Mouse (Mus musculus) v-Abl transformed pro-B cells (cell line): Measurements from ENCODE around the gene Lypd3.
"Not testable (repeated sequence)": the region's sequence is repeated elsewhere in the genome, so short reads cannot be mapped to it uniquely, and the experiment has no call there.

ENCODE experiments used
- in situ Hi-C, 2 experiments: fragments of 400-800 bp; cut with MboI; formaldehyde crosslinking; loops; one replicate each; pipeline ENCODE4 v1.15.1; 2025; ENCODE audit not compliant: unreplicated experiment in 2 of 2

Lypd3 gene

DNA sequence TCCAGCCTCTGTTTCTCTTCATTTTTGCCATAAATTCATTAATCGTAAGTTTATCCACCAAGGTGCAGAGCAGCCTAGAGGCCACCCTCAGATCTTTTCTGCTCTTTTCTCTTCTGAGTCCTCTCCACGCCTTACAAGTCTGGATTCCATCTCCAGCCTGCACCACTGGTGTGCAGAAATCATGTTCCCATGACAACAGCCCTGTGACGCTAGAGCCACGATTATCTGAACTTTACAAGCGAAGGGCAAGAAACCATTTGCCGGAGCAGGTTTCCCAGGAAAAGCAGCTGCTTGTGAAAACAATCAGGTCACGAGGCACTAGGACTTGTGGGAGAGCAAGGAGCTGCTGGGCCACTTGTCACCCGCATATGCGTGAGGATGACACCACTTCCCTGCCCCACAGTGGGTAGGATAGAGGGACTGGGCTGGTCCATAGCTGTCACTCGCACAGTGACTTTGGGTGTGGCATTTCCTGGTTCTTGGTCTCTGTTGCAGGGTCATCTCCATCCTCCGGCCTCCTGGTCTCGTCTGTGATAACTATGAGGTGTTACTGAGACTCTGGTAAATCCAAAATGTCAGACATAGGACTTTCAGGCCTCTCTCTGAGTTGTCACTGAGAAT is 23.5 kb downstream of the Lypd3 start:
- in situ Hi-C loops = loop anchor here (5.0 to 10.0 kb wide), 5 partner anchors 58 to 695 kb away; partner anchors contain the start of gene Irgq (in 1 of the 2)

DNA sequence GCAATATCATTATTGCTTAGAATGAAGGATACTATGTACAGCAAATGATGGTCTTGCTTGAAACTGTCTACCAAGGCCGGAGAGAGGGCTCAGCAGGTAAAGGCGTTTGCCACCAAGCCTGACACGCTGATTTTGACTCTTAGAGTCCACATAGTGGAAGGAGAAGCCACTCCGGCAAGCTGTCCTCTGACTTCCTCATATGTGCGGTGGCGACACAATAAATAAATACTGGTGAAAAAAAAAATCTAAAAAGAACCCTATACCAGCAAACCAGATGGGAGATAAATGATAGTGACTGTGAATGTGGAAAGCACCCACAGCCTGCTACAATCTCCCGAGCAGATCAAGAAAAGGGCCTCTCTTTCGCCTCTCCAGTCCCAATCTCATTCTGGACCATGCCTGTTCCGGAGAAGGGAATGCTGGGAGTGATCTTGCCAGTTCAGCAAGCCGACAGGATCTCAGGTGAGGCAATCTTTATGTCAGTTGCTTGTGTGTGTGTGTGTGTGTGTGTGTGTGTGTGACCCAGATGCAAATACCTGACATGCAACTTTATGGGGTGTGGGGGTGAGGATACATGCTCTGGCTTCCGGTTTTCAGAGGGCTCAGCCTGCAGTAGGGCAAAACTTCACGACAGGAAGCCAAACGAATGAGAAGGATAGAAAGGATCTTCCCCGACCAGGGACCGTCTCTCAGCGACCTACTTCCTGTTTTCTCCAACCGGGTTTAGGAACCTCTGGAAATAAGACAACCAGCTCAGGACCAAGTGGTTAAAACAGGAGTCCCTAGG is 25.0 kb downstream of the Lypd3 start:
- in situ Hi-C loops = no loop called here

DNA sequence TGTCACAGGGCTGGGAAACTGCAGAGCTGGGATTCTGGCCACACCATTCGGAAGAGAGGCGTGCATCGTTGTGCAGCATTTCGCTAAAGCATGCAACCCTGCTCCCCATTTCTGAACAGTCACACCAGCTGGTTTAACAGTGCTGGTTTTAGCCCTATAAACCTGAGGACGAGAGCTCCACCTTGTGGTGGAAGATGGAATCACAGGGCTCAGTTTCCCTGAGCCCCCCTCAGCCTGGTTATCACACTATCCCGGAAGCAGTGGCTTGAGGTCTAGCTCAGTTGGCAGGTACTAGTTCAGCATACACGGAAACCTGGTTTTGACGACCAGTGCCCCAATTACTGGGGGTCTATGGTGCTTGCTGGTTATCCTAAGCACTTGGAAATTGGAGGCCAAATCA is 26.2 kb downstream of the Lypd3 start:
- in situ Hi-C loops = no loop called here

DNA sequence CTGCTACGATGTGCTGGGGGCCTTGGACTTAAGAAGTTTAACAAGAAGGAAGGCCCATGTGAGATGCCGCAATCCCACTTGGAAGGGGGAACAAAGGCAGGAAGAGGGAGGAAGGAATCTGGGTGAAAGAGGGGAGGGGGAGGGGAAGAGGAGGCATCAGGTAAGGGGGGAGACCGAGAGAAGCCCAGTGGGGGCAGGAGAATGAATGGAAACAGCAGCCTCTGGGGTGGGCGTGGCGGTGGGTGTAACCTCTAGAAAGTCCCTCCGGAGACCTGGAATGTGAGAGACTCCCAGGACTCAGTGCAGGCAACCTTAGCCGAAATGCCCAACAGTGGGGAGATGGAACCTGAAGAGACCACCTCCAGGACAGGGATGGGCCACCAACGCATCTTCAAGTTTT is 28.0 kb downstream of the Lypd3 start:
- in situ Hi-C loops = no loop called here

DNA sequence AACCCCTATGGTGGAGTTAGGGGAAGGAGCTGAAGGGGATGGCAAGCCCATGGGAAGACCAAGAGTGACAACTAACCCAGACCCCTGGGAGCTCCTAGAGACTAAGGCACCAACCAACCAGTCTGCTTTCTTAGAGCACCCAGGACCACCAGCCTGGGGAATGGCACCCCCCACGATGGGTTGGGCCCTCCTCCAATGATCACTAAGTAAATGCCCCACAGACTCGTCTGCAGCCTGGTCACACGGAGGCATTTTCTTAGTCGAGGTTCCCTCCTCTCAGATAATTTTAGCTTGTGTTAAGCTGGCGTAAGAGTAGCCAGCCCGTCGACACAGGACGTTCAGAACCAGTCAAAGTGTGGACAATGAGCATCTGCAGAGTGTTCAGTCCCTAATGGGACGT is 28.6 kb downstream of the Lypd3 start:
- in situ Hi-C loops = no loop called here

DNA sequence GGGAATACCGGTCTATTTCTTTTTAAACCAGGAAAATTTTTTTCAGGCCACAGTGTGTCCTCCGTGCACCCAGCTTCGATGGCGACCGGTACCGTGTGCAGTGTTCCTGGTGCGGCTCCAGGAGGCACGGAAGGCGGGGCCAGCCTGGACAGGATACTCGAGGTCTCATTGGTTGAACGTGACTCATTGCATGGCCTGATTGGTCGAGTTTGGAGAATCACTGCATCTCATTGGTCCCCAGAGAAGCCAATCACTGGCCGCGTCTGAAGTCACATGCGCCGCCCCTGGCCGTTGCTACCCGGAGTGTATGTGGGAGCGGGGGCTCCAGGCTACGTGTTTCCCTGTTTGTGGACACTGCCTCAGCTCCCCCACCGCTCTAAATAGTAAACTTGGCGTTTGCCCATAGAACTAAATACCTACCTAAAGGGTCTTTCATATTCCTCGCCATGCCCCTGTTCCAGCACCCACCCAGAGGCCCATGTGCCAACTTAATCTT is 35.6 kb downstream of the Lypd3 start:
- in situ Hi-C loops = no loop called here

DNA sequence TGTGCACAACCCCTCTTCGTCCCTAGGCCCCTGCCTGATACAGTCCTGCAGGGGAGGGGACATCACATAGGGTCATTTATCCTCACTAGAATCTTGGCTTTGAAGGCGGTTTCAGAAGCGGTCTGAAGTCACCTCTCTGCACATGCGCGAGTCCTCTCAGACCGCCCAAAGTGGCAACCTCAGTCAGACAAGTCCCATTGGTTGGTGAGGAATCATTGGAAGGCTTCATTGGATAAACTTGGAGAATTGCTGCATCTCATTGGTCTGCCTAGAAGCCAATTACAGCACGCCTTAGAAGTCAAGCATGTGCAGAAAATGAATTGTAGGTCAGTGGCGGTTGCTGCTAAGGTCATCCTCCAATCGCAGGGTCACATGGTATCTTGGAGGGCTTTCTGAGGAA is 40.2 kb downstream of the Lypd3 start, which contains the start of gene Tex101:
Gene Tex101 (minus strand): TSS at position 101 of the 400 bp plus-strand sequence.
- in situ Hi-C loops = no loop called here

DNA sequence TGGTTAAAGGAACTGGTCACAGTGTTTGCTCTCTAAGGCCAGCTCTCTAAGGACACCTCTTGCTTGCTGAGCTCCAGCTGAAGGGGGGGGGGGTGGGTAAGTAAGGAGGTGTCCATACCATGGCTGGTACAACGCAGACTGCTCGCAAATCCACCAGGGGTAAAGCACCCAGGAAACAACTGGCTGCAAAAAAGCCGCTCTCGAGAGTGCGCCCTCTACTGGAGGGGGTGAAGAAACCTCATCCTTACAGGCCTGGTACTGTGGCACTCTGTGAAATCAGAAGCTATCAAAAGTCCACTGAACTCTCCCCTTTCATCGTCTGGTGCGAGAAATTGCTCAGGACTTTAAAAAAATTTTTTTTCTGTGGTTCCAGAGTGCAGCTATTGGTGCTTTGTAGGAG is 47.8 kb downstream of the Lypd3 start:
- in situ Hi-C loops = not testable (repeated sequence)

DNA sequence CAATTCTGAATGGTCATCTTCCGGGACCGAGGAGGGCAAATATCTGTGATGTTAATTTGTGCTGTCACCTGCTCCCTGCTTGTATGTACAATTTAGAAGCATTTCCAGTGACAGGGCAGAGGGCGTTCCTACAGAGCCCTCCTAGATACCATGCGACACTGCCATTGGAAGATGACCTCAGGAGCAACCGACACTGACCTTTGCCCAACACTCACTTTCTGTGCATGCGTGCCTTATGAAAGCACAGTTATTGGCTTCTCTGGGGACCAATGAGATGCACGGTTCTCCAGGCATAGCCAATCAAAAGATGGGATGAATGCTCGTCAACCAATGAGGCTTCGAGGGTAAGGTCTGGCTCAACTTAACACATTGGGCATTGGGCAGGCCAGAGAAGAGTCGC is 51.2 kb downstream of the Lypd3 start:
- in situ Hi-C loops = not testable (repeated sequence)
